In genomic region chr7:128671952-128672351, GRCm38 (mm10) we compare ENCODE assay signal across 8 mouse cellular contexts.
DNase-seq lines count a peak whose midpoint lies in the region; ATAC-seq and TF ChIP-seq lines count a peak whose summit lies in the region.

No protein-coding gene starts in this region.

- peak overlapping the region; percentile 50 for H3K4me2 ChIP-seq in heart, postnatal 0 days (ENCODE audit: low read depth, low read length)

- no peak overlapping the region for H3K9ac ChIP-seq in heart, postnatal 0 days (replicated peaks; ENCODE audit: low read depth, low read length)

- TF ChIP-seq EP300 in heart, postnatal 0 days (IDR thresholded peaks at IDR 0.05; ENCODE audit: low read depth), result no peak

- H3K4me1 ChIP-seq in E14TG2a.4 (replicated peaks; ENCODE audit: low read depth, low read length), result peaks cover 55% of the 10 kb centered on the region
- H3K4me1 ChIP-seq in embryonic facial prominence, embryonic 10.5 days, result peaks cover 17% of the 10 kb centered on the region
- peaks cover 8% of the 10 kb centered on the region for H3K4me1 ChIP-seq in heart, postnatal 0 days (ENCODE audit: control insufficient read depth, insufficient read depth)
- H3K4me1 ChIP-seq in thymus, adult 2 months (replicated peaks; ENCODE audit: control insufficient read depth, insufficient read depth, low read length), result 0 out of 2 replicates have a peak, but pooled peaks cover 5% of the 10 kb centered on the region

- H3K9me3 ChIP-seq in E14TG2a.4 (ENCODE audit: low read length), result peaks cover 4% of the 10 kb centered on the region; the same call in 1 of the 2 replicates
- no peaks in the 10 kb centered on the region for H3K9me3 ChIP-seq in embryonic facial prominence, embryonic 10.5 days
- H3K9me3 ChIP-seq in heart, postnatal 0 days (replicated peaks; ENCODE audit: control insufficient read depth, low read length), result no peaks in the 10 kb centered on the region

- TF ChIP-seq CTCF in E14TG2a.4 (conservative IDR thresholded peaks at IDR 0.05; ENCODE audit: low read length), result no peak
- TF ChIP-seq CTCF in heart, postnatal 0 days (IDR thresholded peaks at IDR 0.05; ENCODE audit: low read depth), result no peak
- TF ChIP-seq CTCF in thymus, adult 2 months (IDR thresholded peaks at IDR 0.05; ENCODE audit: borderline replicate concordance, control insufficient read depth, extremely low read depth, insufficient read depth, low read length, poor library complexity), result no peak

- WGBS in embryonic facial prominence, embryonic 10.5 days, result 15% methylated on average over 8 of the region's 8 CpGs
- WGBS in heart, postnatal 0 days, result 29% methylated on average over 8 of the region's 8 CpGs
- WGBS in thymus, adult 2 months, result 67% methylated on average over 8 of the region's 8 CpGs

- DNase-seq in NIH3T3 (ENCODE audit: low read depth), result peak; percentile 78
- DNase-seq in embryonic facial prominence, embryonic 10.5 days (ENCODE audit: low spot score), result no peak
- no peak for DNase-seq in heart, postnatal 0 days (ENCODE audit: low spot score)
- peak; percentile 23 for DNase-seq in liver
- peak; percentile 69 to 76 for DNase-seq in right cerebral cortex, postnatal 10 days (ENCODE audit: low spot score in 2 of 2)
- DNase-seq in thymus, adult 2 months, result no peak
- DNase-seq in kidney, postnatal 10 days, result no peak

- ATAC-seq in heart, postnatal 0 days (ENCODE audit: insufficient read depth, low read depth), result no peak

- no peak for TF ChIP-seq POLR2A in thymus, adult 2 months (IDR thresholded peaks at IDR 0.05; ENCODE audit: control insufficient read depth, extremely low read depth, insufficient read depth, low read length, poor library complexity)

- H3K4me3 ChIP-seq in E14TG2a.4 (replicated peaks; ENCODE audit: low read length), result peak overlapping the region; percentile 13; the same call in 1 of the 2 replicates
- H3K4me3 ChIP-seq in embryonic facial prominence, embryonic 10.5 days, result peak overlapping the region; percentile 40; the same call in 1 of the 2 replicates
- 0 out of 2 replicates have a peak overlapping the region, but pooled peaks have one; percentile 1 for H3K4me3 ChIP-seq in heart, postnatal 0 days (ENCODE audit: low read depth, low read length)
- H3K4me3 ChIP-seq in thymus, adult 2 months (ENCODE audit: control insufficient read depth, insufficient read depth, low read length), result no peak overlapping the region

- peaks cover 10% of the 10 kb centered on the region for H3K36me3 ChIP-seq in E14TG2a.4 (ENCODE audit: insufficient read depth, low read length)
- H3K36me3 ChIP-seq in embryonic facial prominence, embryonic 10.5 days (replicated peaks), result peaks cover 41% of the 10 kb centered on the region
- peaks cover 16% of the 10 kb centered on the region for H3K36me3 ChIP-seq in heart, postnatal 0 days (replicated peaks; ENCODE audit: control insufficient read depth, insufficient read depth, low read length)
- H3K36me3 ChIP-seq in thymus, adult 2 months (ENCODE audit: control insufficient read depth, insufficient read depth, low read length), result no peaks in the 10 kb centered on the region

- H3K27me3 ChIP-seq in E14TG2a.4 (ENCODE audit: insufficient read depth, low read length), result no peaks in the 10 kb centered on the region
- H3K27me3 ChIP-seq in embryonic facial prominence, embryonic 10.5 days (replicated peaks; ENCODE audit: low read depth, poor library complexity, severe bottlenecking), result no peaks in the 10 kb centered on the region
- no peaks in the 10 kb centered on the region for H3K27me3 ChIP-seq in heart, postnatal 0 days (ENCODE audit: control insufficient read depth, insufficient read depth, low read length)
- H3K27me3 ChIP-seq in thymus, adult 2 months (ENCODE audit: control insufficient read depth, insufficient read depth, low read length), result no peaks in the 10 kb centered on the region

- peak overlapping the region; percentile 70 for H3K27ac ChIP-seq in embryonic facial prominence, embryonic 10.5 days (replicated peaks)
- H3K27ac ChIP-seq in heart, postnatal 0 days (ENCODE audit: low read depth), result 0 out of 2 replicates have a peak overlapping the region, but pooled peaks have one; percentile 30
- H3K27ac ChIP-seq in thymus, adult 2 months (ENCODE audit: control insufficient read depth, insufficient read depth, low read length), result no peak overlapping the region

Comparison
In these comparisons a context has a peak if more than half of its experiments do, and no peak if none do; other contexts are left out.
1. DNase-seq: peak in NIH3T3 (single experiment), liver (single experiment) and right cerebral cortex, postnatal 10 days (2 of 2); none in embryonic facial prominence, embryonic 10.5 days (single experiment), heart, postnatal 0 days (single experiment), thymus, adult 2 months (single experiment) and kidney, postnatal 10 days (single experiment).